Mouse (Mus musculus): ENCODE measurements around the gene 2310022A10Rik. TPM values are rescaled to one million over a fixed set of nuclear protein-coding genes. Genes with fewer than 3 reads are reported as not detected.

The 2310022A10Rik gene
- polyA plus RNA-seq, 1 experiment from 2014 or later = 17.3 TPM

GRCm38 (mm10) chr7:27591266-27592216, 38.5 kb downstream of the 2310022A10Rik start, which contains the start of gene Akt2:
Akt2 (plus strand) TSS chr7:27591552.
- H3K4me2 ChIP-seq = peak within 1 kb of the TSS; percentile 89
- WGBS (ENCODE audit: insufficient replicate concordance) = under 1% methylated on average over 71 of the region's 71 CpGs
- peak; percentile 79 for ATAC-seq (ENCODE audit: insufficient read depth)
- peak within 1 kb of the TSS; percentile 92 for H3K4me3 ChIP-seq (replicated peaks)
- H3K27me3 ChIP-seq = no peaks in the 10 kb centered on the region
- H3K9ac ChIP-seq = peak within 1 kb of the TSS; percentile 94
- peaks cover 53% of the 10 kb centered on the region for H3K4me1 ChIP-seq (replicated peaks)
- H3K27ac ChIP-seq (replicated peaks) = peak within 1 kb of the TSS; percentile 99
- H3K36me3 ChIP-seq (replicated peaks) = no peaks in the 10 kb centered on the region
- H3K9me3 ChIP-seq (replicated peaks) = no peaks in the 10 kb centered on the region

DNA sequence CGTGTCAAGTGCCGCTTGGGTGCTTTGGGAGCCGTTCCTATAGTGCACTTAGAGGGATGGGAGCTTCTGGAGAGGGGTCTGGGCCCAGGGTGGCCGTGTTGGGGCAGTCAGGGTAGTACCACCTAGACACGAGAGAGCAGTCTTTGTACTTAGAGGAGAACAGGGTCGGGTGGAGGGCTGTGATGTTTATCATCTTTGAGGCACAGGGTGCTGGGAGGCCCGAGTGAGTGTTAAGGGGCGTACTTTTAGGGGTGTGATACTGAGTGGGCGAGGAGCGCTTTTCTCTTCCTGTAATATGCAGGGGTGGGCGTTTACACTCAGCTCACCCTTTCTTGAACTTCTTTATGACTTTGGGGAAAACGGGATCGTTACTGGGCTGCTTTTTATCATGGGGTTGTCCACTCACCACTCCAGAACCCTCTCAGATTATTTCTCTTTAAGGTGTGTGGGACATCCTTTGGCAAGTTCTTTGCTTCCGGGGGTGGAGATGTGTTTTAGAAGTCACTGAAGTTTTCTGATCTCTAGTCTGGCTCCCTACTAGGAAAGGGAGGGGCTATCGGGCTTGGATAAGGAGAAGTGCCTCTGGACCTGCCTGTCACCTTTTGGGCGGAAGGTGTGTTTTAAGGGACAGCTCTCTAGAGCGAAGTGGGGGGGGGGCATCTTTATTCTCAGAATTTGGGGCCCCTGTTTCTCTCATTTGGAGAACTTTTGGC, 39.3 kb downstream of the 2310022A10Rik start:
- Histone ChIP-seq H3K36me3 (replicated peaks) (no peaks in the 10 kb centered on the region), H3K27ac (replicated peaks) (peak overlapping the region; percentile 99), H3K4me2 (peak overlapping the region; percentile 89), H3K9ac (peak overlapping the region; percentile 94), H3K27me3 (no peaks in the 10 kb centered on the region), H3K4me3 (replicated peaks) (peak overlapping the region; percentile 92), H3K4me1 (replicated peaks) (peaks cover 58% of the 10 kb centered on the region), H3K9me3 (replicated peaks) (no peaks in the 10 kb centered on the region)
- peak; percentile 54 for ATAC-seq (ENCODE audit: insufficient read depth)
- 2% methylated on average over 17 of the region's 17 CpGs for WGBS (ENCODE audit: insufficient replicate concordance)

GRCm38 (mm10) chr7:27592934-27593645, 40.1 kb downstream of the 2310022A10Rik start:
- no peaks in the 10 kb centered on the region for H3K36me3 ChIP-seq (replicated peaks)
- peak overlapping the region; percentile 89 for H3K4me2 ChIP-seq

GRCm38 (mm10) chr7:27596586-27597503, 43.8 kb downstream of the 2310022A10Rik start:
- ATAC-seq (ENCODE audit: insufficient read depth) = no peak
- Histone ChIP-seq H3K4me1 (replicated peaks) (peaks cover 84% of the 10 kb centered on the region), H3K27ac (replicated peaks) (peak overlapping the region; percentile 20), H3K9me3 (replicated peaks) (no peaks in the 10 kb centered on the region), H3K4me3 (replicated peaks) (no peak overlapping the region), H3K4me2 (peak overlapping the region; percentile 27; the same call in 1 of the 2 replicates), H3K36me3 (replicated peaks) (no peaks in the 10 kb centered on the region), H3K27me3 (no peaks in the 10 kb centered on the region), H3K9ac (peak overlapping the region; percentile 12; the same call in 1 of the 2 replicates)
- WGBS (ENCODE audit: insufficient replicate concordance) = 60% methylated on average over 10 of the region's 10 CpGs

More at GRCm38 (mm10) chr7:27592934-27593645, 40.1 kb downstream of the 2310022A10Rik start:
- H3K4me1 ChIP-seq (replicated peaks) = peaks cover 65% of the 10 kb centered on the region
- ATAC-seq (ENCODE audit: insufficient read depth) = peak; percentile 23
- H3K4me3 ChIP-seq (replicated peaks) = peak overlapping the region; percentile 92
- no peaks in the 10 kb centered on the region for H3K27me3 ChIP-seq
- WGBS (ENCODE audit: insufficient replicate concordance) = 45% methylated on average over 12 of the region's 12 CpGs
- peak overlapping the region; percentile 94 for H3K9ac ChIP-seq
- peak overlapping the region; percentile 99 for H3K27ac ChIP-seq (replicated peaks)
- no peaks in the 10 kb centered on the region for H3K9me3 ChIP-seq (replicated peaks)

DNA sequence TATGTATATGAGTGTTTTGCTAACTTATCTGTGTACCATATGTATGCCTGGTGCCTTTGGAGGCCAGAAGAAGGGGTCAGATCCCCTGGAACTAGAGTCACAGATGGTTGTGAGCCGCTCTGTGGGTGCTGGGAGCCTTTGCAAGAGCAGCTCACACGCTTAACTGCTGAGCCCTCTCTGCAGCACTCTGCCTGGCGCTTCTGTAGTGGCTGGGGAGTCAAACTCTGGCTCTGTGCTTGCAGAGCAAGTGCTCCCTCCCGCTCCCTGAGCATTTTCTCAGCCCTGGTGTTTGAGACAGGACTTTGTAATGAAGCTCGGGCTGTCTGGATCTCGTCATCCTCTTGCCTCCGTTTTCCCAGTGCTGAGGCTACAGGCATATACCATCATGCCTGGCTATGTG, 45.0 kb downstream of the 2310022A10Rik start:
- H3K4me1 ChIP-seq (replicated peaks) = peaks cover 86% of the 10 kb centered on the region

DNA sequence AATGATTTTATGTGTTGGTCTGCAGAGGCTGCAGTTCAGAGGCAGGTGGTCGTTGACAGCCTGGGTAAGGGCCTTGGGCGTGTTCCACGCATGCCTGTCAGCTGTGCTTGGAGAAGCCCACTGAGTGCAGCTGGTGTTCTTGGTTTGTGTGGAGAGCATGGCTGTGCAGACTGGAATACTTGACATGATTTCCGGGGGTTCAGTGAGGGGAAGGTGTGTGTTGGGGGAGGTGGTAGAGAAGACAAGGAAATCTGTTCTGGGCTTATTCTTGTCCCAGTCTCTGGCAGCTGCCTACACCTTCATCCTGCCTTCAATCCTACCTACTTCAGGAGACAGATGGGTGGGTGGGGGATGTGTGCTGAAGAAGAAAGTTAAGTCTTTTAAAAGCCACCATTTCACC, 48.6 kb downstream of the 2310022A10Rik start:
- H3K27me3 ChIP-seq = no peaks in the 10 kb centered on the region
- ATAC-seq (ENCODE audit: insufficient read depth) = no peak
- peaks cover 77% of the 10 kb centered on the region for H3K4me1 ChIP-seq (replicated peaks)
- no peaks in the 10 kb centered on the region for H3K36me3 ChIP-seq (replicated peaks)
- no peak overlapping the region for H3K27ac ChIP-seq (replicated peaks)
- H3K4me2 ChIP-seq = no peak overlapping the region
- no peak overlapping the region for H3K9ac ChIP-seq
- no peaks in the 10 kb centered on the region for H3K9me3 ChIP-seq (replicated peaks)
- no peak overlapping the region for H3K4me3 ChIP-seq (replicated peaks)
- 69% methylated on average over 4 of the region's 4 CpGs for WGBS (ENCODE audit: insufficient replicate concordance)

More for the DNA sequence above, 45.0 kb downstream of the 2310022A10Rik start:
- Histone ChIP-seq H3K36me3 (replicated peaks) (no peaks in the 10 kb centered on the region), H3K9ac (no peak overlapping the region), H3K9me3 (replicated peaks) (no peaks in the 10 kb centered on the region), H3K27ac (replicated peaks) (no peak overlapping the region), H3K4me2 (no peak overlapping the region), H3K4me3 (replicated peaks) (no peak overlapping the region), H3K27me3 (no peaks in the 10 kb centered on the region)
- 69% methylated on average over 7 of the region's 7 CpGs for WGBS (ENCODE audit: insufficient replicate concordance)
- no peak for ATAC-seq (ENCODE audit: insufficient read depth)

DNA sequence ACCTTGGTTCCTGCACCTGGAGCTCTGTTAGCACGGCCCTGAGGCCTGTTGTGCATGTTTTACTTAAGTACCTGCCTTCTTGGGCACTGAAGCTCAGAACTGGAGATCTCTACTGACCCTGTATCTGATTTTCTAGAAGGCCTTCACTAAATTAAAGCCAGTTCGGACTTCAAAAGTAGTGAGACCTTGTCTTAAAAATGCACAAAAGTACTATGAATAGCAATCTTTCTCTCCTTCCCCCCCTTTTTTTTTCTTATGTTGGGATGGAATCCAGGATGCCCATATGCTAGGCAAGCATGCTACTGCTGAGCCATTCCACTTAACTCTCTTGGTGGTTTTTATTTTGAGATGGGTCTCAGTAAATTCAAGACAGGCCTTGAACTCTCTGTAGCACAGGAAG, 49.1 kb downstream of the 2310022A10Rik start:
- ATAC-seq (ENCODE audit: insufficient read depth) = no peak
- H3K4me1 ChIP-seq (replicated peaks) = peaks cover 77% of the 10 kb centered on the region
- 61% methylated on average over 2 of the region's 2 CpGs for WGBS (ENCODE audit: insufficient replicate concordance)
- no peaks in the 10 kb centered on the region for H3K27me3 ChIP-seq
- H3K4me3 ChIP-seq (replicated peaks) = no peak overlapping the region
- no peak overlapping the region for H3K9ac ChIP-seq
- H3K4me2 ChIP-seq = no peak overlapping the region
- no peaks in the 10 kb centered on the region for H3K36me3 ChIP-seq (replicated peaks)
- no peaks in the 10 kb centered on the region for H3K9me3 ChIP-seq (replicated peaks)
- no peak overlapping the region for H3K27ac ChIP-seq (replicated peaks)

- H3K4me3 ChIP-seq (replicated peaks) = no peak overlapping the region
- no peaks in the 10 kb centered on the region for H3K27me3 ChIP-seq
- ATAC-seq (ENCODE audit: insufficient read depth) = no peak
- H3K36me3 ChIP-seq (replicated peaks) = no peaks in the 10 kb centered on the region
- 30% methylated on average over 7 of the region's 7 CpGs for whole genome bisulfite sequencing (ENCODE audit: insufficient replicate concordance)
- H3K9me3 ChIP-seq (replicated peaks) = no peaks in the 10 kb centered on the region
- H3K4me2 ChIP-seq = no peak overlapping the region
- no peak overlapping the region for H3K9ac ChIP-seq
- H3K27ac ChIP-seq (replicated peaks) = 0 out of 2 replicates have a peak overlapping the region, but pooled peaks have one; percentile 26
- H3K4me1 ChIP-seq (replicated peaks) = peaks cover 76% of the 10 kb centered on the region
Observed at GRCm38 (mm10) chr7:27602835-27603234, 49.8 kb downstream of the 2310022A10Rik start.

- Histone ChIP-seq H3K36me3 (replicated peaks) (peaks cover 15% of the 10 kb centered on the region), H3K27me3 (no peaks in the 10 kb centered on the region), H3K4me2 (no peak overlapping the region), H3K4me1 (replicated peaks) (peaks cover 86% of the 10 kb centered on the region), H3K4me3 (replicated peaks) (no peak overlapping the region), H3K27ac (replicated peaks) (no peak overlapping the region), H3K9me3 (replicated peaks) (no peaks in the 10 kb centered on the region), H3K9ac (no peak overlapping the region)
- ATAC-seq (ENCODE audit: insufficient read depth) = no peak
- WGBS (ENCODE audit: insufficient replicate concordance) = 47% methylated on average over 5 of the region's 5 CpGs
Observed at GRCm38 (mm10) chr7:27604661-27605348, 51.8 kb downstream of the 2310022A10Rik start.

Measured in liver, embryonic 15.5 days (tissue).